Mouse (Mus musculus) kidney, postnatal 14 days (tissue): ENCODE measurements around the gene Rab37.

Experiments used
- DNase-seq: peaks from one replicate; pipeline ENCODE4 v3.0.0; 2022; ENCODE audit warnings: mixed read lengths

The Rab37 gene

GRCm38 (mm10) chr11:115208776-115209732 lies 117.8 kb downstream of the Rab37 start:
- DNase-seq: no peak

GRCm38 (mm10) chr11:115209958-115210357 lies 118.7 kb downstream of the Rab37 start:
- DNase-seq: no peak
